Mouse (Mus musculus) lung, postnatal 0 days (tissue): ENCODE measurements around the gene Ifnar2.

Experiments
- CTCF ChIP-seq: IDR thresholded peaks from 2 replicates; pipeline ENCODE4 v1.5.1; 2016; ENCODE audit warnings: antibody characterized with exemption, mild to moderate bottlenecking
- EP300 ChIP-seq: IDR thresholded peaks from 2 replicates; pipeline ENCODE4 v1.6.1; 2016; ENCODE audit warnings: antibody characterized with exemption, mild to moderate bottlenecking, control low read depth

DNA sequence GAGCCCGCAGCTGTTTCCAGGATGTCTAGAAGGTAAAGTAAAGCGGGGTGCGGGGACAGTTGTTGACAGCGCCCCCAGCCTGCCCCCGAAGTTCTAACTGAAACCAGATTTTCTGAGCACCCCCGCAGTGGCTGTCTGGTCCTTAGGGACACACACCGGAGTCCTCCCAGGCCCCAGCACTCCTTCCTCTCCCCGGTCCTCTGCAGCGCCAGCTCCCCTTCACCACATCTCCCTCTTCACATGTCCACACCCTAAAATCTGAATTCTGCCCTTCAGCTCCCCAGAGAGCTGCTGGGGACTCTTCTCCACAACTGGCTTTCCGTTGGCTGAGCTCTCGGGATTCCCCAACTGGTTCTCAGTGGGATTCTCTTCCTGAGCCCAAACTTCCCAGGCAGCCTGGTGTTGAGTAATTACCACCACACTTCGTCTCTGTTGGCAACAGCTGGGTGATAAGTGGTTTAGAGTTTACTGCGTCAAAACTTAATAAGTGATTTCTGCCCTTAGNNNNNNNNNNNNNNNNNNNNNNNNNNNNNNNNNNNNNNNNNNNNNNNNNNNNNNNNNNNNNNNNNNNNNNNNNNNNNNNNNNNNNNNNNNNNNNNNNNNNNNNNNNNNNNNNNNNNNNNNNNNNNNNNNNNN is 34.1 kb downstream of the Ifnar2 start:
- TF ChIP-seq CTCF = 0 out of 2 replicates have a peak, but pooled peaks have one; percentile 11
- no peak for TF ChIP-seq EP300
